Mouse (Mus musculus): ENCODE measurements around the gene Cd80. TPM values are rescaled to one million over a fixed set of nuclear protein-coding genes. Genes with fewer than 3 reads are reported as not detected.
A peak's percentile ranks its signal among the peaks of the same experiment; 100 is the strongest.
"Not testable (repeated sequence)": the region's sequence is repeated elsewhere in the genome, so short reads cannot be mapped to it uniquely, and the experiment has no call there.

Gene Cd80
- total RNA-seq, 2 experiments from 2014 or later: 0.25 to 0.77 TPM

DNA sequence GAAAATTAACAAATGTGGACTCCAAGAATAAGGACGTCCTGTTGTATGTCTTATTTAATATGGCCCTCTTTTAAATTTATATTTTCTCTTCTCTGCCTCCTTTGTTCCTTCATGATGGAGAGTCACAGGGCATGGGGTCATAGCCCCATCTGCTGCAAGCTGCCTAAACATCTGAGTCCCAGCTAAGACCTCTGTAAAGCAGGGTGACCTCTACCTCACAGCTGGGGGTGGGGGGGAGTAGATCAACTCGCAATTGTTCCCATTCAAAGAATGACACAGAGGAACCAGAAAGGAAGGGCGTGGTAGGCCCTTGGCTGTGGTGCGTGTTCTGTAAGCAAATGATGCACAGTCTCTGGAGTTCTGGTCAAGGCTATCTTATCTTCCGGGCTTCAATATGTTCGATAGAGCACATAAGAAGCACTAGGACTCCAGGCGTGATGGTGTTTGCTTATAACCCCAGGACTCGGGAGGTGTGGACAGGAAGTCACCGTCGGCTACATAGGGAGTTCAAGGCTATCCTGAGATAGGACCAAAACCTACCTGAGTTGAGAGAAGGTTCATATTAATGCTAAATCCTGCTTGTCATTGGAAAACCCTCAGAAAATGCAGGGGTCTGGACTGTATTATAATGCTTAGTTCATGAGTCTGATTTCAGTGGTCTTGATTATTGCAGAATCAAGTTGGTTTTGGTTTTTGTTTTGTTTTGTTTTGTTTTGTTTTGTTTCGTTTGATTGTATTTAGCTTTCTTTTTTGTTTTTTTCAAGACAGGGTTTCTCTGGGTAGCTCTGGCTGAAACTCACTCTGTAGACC lies 16.5 kb downstream of the Cd80 start:
- ATAC-seq (replicated peaks; ENCODE audit: poor library complexity): no peak

DNA sequence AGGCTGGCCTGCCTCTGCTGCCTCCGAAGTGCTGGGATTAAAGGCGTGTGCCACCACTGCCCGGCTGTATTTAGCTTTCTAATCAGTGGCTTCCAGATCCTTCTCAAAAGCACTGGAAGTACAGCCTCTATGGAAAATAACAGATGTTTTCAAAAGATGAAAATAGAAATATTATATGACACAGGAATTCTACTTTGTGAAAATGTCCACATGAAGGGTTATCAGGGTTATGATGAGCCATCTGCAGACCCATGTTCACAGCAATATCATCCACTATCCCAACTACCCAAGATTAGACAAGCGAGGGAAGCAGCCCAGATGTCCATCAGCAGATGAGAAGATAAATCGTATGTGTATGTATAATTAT lies 17.1 kb downstream of the Cd80 start:
- ATAC-seq (replicated peaks; ENCODE audit: poor library complexity): no peak

DNA sequence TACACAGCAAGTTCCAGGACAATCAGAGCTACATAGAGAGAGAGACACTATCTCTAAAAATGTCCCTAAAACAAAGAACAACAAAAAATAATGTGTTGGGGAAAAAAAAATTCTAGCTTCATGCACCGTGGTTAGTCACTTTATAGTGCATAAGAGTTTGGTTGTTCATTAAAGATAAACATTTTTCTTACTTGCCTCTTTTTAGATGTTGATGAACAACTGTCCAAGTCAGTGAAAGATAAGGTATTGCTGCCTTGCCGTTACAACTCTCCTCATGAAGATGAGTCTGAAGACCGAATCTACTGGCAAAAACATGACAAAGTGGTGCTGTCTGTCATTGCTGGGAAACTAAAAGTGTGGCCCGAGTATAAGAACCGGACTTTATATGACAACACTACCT lies 18.3 kb downstream of the Cd80 start:
- ATAC-seq (replicated peaks; ENCODE audit: poor library complexity): no peak

- ATAC-seq (replicated peaks; ENCODE audit: poor library complexity): no peak
Measured at GRCm38 (mm10) chr16:38474677-38475286, 19.4 kb downstream of the Cd80 start.

DNA sequence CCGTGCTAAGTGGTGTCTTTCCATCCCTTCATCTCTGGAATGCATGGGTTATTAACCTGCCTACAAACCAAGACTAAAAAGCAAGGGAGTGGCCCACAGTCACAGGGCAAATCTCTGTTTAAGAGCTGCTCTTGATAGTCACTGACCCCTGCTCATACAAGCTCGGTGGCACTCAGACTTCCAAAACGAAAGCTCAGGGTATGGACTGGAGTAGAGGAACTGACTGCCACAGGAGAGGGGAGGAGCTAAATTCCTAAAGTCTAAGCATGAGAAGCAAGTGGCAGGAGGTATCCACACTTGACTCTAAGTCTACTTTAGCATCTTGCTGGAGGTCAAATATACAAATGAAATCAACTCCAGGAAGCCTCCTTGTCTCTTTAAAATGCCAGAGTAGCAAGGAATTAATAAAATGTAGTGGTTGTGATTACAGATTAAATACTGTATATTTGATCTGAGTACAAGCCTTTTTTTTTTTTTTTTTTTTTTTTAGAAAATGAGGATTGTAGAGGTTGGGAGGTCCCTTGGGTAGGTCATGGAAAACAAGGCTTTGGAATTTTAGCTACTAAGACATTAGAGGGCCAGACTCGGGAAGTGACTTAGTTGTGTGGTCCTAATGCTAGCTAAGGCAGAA lies 20.4 kb downstream of the Cd80 start:
- peak; percentile 37 for ATAC-seq (replicated peaks; ENCODE audit: poor library complexity)

- ATAC-seq (replicated peaks; ENCODE audit: poor library complexity): peak; percentile 66
Measured at GRCm38 (mm10) chr16:38476312-38477240, 21.2 kb downstream of the Cd80 start.

DNA sequence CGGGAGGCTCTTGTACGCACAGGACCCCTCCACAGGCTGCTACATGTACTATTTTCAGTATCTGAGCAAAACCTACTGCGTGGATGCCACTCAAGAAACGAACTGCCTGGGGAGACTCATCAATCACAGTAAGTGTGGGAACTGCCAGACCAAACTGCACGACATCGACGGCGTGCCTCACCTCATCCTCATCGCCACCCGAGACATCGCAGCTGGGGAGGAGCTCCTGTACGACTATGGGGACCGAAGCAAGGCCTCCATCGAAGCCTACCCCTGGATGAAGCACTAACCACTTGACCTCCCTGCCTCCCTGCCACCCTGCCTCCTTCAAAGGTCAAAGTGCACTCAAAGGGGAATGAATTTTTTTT lies 21.9 kb downstream of the Cd80 start:
- ATAC-seq (replicated peaks; ENCODE audit: poor library complexity): not testable (repeated sequence)

DNA sequence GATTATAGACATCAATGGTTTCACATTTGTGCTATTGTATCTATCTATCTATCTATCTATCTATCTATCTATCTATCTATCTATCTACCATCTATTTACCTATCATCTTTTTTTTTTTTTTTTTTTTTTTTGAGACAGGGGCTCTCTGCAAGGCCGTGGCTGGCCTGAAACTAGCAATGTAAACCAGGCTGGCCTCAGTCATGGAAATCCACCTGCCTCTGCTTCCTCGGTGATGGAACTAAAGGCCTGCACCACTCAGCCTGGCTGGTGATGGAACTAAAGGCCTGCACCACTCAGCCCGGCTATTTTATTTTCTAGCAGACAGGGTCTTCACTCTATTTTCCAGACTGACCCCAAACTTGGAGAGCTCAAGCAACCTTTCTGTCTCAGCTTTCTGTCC lies 22.9 kb downstream of the Cd80 start:
- ATAC-seq (replicated peaks; ENCODE audit: poor library complexity): no peak

- peak; percentile 54 for ATAC-seq (replicated peaks; ENCODE audit: poor library complexity)
Measured at GRCm38 (mm10) chr16:38481327-38481726, 26.0 kb downstream of the Cd80 start.

DNA sequence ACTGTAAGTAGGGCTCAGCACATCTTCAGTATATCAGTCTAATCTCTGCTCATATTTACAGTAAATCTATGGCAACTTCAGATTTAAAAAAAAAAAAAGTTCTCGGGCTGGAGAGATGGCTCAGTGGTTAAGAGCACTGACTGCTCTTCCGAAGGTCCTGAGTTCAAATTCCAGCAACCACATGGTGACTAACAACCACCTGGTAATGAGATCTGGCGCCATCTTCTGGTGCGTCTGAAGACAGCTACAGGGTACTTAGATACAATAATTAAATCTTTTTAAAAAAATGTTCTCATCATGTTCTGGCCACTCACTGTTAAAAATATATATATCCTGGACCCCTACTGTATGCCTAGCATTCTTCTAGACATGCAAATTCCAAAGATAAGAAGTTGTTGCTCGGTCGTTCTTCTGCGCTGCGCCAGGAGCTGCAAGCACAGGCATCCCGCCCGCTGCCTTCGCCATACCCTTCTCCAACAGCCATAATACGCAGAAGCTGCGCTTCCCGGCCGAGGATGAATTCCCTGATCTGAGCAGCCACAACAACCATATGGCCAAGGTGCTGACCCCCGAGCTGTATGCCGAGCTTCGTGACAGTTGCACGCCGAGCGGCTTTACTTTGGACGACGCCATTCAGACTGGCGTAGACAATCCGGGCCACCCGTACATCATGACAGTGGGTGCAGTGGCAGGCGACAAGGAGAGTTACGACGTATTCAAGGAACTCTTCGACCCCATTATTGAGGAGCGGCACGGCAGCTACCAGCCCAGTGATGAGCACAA lies 27.6 kb downstream of the Cd80 start:
- ATAC-seq (replicated peaks; ENCODE audit: poor library complexity): no peak

GRCm38 (mm10) chr16:38483582-38484309 lies 28.4 kb downstream of the Cd80 start:
- ATAC-seq (replicated peaks; ENCODE audit: poor library complexity): peak; percentile 68

DNA sequence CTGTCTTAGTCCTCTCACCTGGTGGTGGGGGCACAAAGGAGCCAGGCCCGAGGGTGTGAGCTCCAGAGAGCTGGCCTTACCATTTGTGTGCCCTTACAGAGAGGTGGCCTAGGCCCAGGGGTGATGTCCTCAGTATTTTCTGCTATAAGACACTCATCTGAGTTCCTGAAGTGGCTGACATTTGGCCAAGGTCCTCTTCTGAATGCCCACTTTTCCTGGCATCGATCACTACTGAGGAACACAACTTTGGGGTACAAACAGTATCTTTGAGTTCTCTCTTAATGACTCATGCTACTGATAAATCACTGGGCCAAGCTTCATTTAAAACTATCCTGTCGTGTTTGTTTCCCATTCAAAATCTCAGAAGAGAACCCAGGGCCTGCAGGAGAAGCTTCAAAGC lies 37.2 kb downstream of the Cd80 start:
- no peak for ATAC-seq (replicated peaks; ENCODE audit: poor library complexity)

GRCm38 (mm10) chr16:38493890-38494289 lies 38.5 kb downstream of the Cd80 start:
- no peak for ATAC-seq (replicated peaks; ENCODE audit: poor library complexity)

DNA sequence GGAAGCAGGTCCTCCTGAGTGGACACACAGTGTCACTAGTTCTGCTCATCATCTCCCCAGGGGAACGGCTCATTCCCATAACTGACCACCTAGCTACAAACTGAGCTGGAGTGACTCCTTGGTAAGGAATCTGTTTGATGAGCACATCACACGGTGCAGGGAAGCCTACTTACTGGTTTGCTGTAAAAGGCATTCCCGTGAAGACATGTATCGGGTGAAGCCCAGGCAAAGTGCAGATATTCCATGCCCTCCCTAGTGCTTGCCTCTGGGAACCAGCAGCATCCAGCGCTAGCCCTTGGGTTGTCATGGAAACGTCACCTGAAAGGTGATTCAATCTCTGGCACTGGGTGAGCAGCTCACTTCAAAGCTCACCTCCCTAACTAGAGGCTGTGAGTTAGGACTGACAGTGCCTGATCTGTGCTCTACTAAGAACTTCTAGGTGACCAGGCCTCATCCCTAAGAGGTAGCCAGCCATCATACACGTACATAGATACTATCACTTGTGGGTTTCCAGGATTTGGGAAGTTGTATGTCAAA lies 41.3 kb downstream of the Cd80 start:
- ATAC-seq (replicated peaks; ENCODE audit: poor library complexity): no peak

- ATAC-seq (replicated peaks; ENCODE audit: poor library complexity): no peak
Measured at GRCm38 (mm10) chr16:38502469-38502868, 47.1 kb downstream of the Cd80 start.

- ATAC-seq (replicated peaks; ENCODE audit: poor library complexity): no peak
Measured at GRCm38 (mm10) chr16:38503528-38503927, 48.2 kb downstream of the Cd80 start.

- ATAC-seq (replicated peaks; ENCODE audit: poor library complexity): peak; percentile 100
Measured at GRCm38 (mm10) chr16:38506041-38506634, 50.8 kb downstream of the Cd80 start.

- ATAC-seq (replicated peaks; ENCODE audit: poor library complexity): no peak
Measured at GRCm38 (mm10) chr16:38510846-38511245, 55.5 kb downstream of the Cd80 start.

DNA sequence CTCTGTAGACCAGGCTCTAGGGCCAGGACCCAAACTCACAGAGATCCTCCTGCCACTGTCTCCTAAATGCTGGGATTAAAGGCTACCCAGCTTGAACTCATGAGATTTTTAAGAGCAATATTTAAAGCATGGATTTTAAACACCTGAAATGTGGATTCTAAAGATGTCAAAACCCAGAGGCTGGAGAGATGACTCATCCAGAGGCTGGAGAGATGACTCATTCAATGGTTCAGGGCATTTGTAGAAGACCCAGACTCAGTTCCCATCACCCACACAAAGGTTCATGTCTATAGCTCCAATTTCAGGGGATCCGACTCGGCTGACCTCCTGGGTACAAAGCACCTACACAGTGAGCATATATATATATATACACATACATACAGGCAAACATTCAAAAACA lies 63.8 kb downstream of the Cd80 start:
- ATAC-seq (replicated peaks; ENCODE audit: poor library complexity): no peak
